Mouse (Mus musculus): ENCODE measurements at regions not wholly inside any gene's neighbourhood (a gene's known extent, or its start where the extent isn't known, plus 50 kb on each side); places are given as distances from the start of the nearest gene placed in this dataset.
A peak's percentile ranks its signal among the peaks of the same experiment; 100 is the strongest.

- DNase-seq: peak; percentile 41
Observed at GRCm38 (mm10) chr1:55890511-55891151, 484.9 kb downstream of the Plcl1 start.

- DNase-seq: no peak
Observed at GRCm38 (mm10) chr1:55891894-55892293, 486.2 kb downstream of the Plcl1 start.

- DNase-seq: no peak
Observed at GRCm38 (mm10) chr1:55897572-55897971, 491.9 kb downstream of the Plcl1 start.

GRCm38 (mm10) chr1:55898031-55898430 lies 492.3 kb downstream of the Plcl1 start:
- DNase-seq: no peak

GRCm38 (mm10) chr1:55900033-55900432 lies 494.3 kb downstream of the Plcl1 start:
- no peak for DNase-seq

- DNase-seq: no peak
Observed at GRCm38 (mm10) chr1:55903177-55903576, 497.5 kb downstream of the Plcl1 start.

- no peak for DNase-seq
Observed at GRCm38 (mm10) chr1:55904571-55904970, 498.9 kb downstream of the Plcl1 start.

- DNase-seq: no peak
Observed at GRCm38 (mm10) chr1:55905232-55905631, 499.5 kb downstream of the Plcl1 start.

- DNase-seq: no peak
Observed at GRCm38 (mm10) chr1:55910024-55910423, 504.3 kb downstream of the Plcl1 start.

- DNase-seq: no peak
Observed at GRCm38 (mm10) chr1:55914284-55914683, 508.6 kb downstream of the Plcl1 start.

- no peak for DNase-seq
Observed at GRCm38 (mm10) chr1:55915940-55916339, 510.2 kb downstream of the Plcl1 start.

- no peak for DNase-seq
Observed at GRCm38 (mm10) chr1:55919516-55919915, 513.8 kb downstream of the Plcl1 start.

- no peak for DNase-seq
Observed at GRCm38 (mm10) chr1:55946786-55947549, 541.2 kb downstream of the Plcl1 start.

- no peak for DNase-seq
Observed at GRCm38 (mm10) chr1:55947618-55948283, 542.0 kb downstream of the Plcl1 start.

- DNase-seq: no peak
Observed at GRCm38 (mm10) chr1:55949606-55950005, 543.9 kb downstream of the Plcl1 start.

GRCm38 (mm10) chr1:55957804-55958445 lies 552.2 kb downstream of the Plcl1 start:
- DNase-seq: no peak

GRCm38 (mm10) chr1:55960291-55960690 lies 554.6 kb downstream of the Plcl1 start:
- peak; percentile 61 for DNase-seq

- no peak for DNase-seq
Observed at GRCm38 (mm10) chr1:55963867-55964266, 558.1 kb downstream of the Plcl1 start.

- no peak for DNase-seq
Observed at GRCm38 (mm10) chr1:55966273-55966672, 560.6 kb downstream of the Plcl1 start.

GRCm38 (mm10) chr1:55967869-55968268 lies 562.1 kb downstream of the Plcl1 start:
- no peak for DNase-seq

GRCm38 (mm10) chr1:55977796-55978195 lies 572.1 kb downstream of the Plcl1 start:
- no peak for DNase-seq

- DNase-seq: no peak
Observed at GRCm38 (mm10) chr1:55983522-55984066, 577.9 kb downstream of the Plcl1 start.

- DNase-seq: no peak
Observed at GRCm38 (mm10) chr1:55997074-55997473, 591.4 kb downstream of the Plcl1 start.

Data from kidney, postnatal 14 days (tissue).